Mouse (Mus musculus) 416B (cell line): Measurements from ENCODE around the gene Gm28897.
"Not testable (repeated sequence)": the region's sequence is repeated elsewhere in the genome, so short reads cannot be mapped to it uniquely, and the experiment has no call there.

Source experiments
- DNase-seq: peaks from one replicate; pipeline ENCODE4 v3.0.0; 2011; ENCODE audit warnings: low read depth

The Gm28897 gene

DNA sequence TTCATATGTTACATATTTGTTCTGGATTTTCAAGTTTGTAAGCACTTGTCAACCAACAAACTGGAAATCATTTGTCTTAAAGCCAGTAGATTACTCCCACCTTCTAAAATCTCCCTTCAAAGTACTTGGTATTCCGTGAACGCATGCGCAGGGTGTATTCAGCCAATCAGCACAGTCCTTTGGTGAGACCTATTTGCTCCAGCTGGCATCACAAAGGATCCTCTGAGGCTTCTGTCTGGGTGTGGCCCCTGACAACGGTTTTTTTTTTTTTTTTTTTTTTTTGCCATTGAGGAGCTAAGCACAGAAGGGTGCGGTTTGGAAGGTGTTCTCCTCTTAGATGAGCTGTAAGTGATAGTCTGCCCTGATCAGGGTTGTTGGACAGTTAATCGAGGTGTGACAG is at the start of gene Gm28897:
Gene Gm28897 (plus strand): TSS at position 301 of the 400 bp plus-strand sequence.
- DNase-seq = not testable (repeated sequence)
